Mouse (Mus musculus) CD4-positive helper T cell, adult 2 months (primary cell): Measurements from ENCODE around the gene Eif4a1.

Experiments used
- DNase-seq: peaks from one replicate; pipeline ENCODE4 v3.0.0-alpha.2; 2012; ENCODE audit warnings: low read depth, missing footprints, low spot score

The Eif4a1 gene

GRCm38 (mm10) chr11:69699595-69699994, 27.4 kb upstream of the Eif4a1 start:
- no peak for DNase-seq

GRCm38 (mm10) chr11:69698574-69698973, 26.4 kb upstream of the Eif4a1 start:
- no peak for DNase-seq

GRCm38 (mm10) chr11:69697396-69697795, 25.2 kb upstream of the Eif4a1 start:
- DNase-seq, result no peak

GRCm38 (mm10) chr11:69695361-69696181, 23.3 kb upstream of the Eif4a1 start, which contains the start of the genes Tnfsf12 and Tnfsfm13:
Gene Tnfsf12, minus strand, starts transcription at chr11:69695849.
Gene Tnfsfm13, minus strand, starts transcription at chr11:69696098.
- no peak for DNase-seq

GRCm38 (mm10) chr11:69695046-69695360, 22.8 kb upstream of the Eif4a1 start:
- DNase-seq, result no peak

GRCm38 (mm10) chr11:69693421-69693965, 21.3 kb upstream of the Eif4a1 start:
- no peak for DNase-seq

- DNase-seq, result no peak
These were observed 20.6 kb upstream of the Eif4a1 start for GRCm38 (mm10) chr11:69692863-69693262.

GRCm38 (mm10) chr11:69692196-69692811, 20.1 kb upstream of the Eif4a1 start:
- DNase-seq, result no peak

- DNase-seq, result no peak
These were observed 17.7 kb upstream of the Eif4a1 start for GRCm38 (mm10) chr11:69689891-69690290.

- DNase-seq, result no peak
These were observed 14.8 kb upstream of the Eif4a1 start for GRCm38 (mm10) chr11:69687061-69687460.

- DNase-seq, result no peak
These were observed 14.2 kb upstream of the Eif4a1 start for GRCm38 (mm10) chr11:69686377-69686776.

- no peak for DNase-seq
These were observed 13.4 kb upstream of the Eif4a1 start, which contains the start of gene Tnfsf13 for GRCm38 (mm10) chr11:69685526-69686148. Gene Tnfsf13, minus strand, starts transcription at chr11:69685784.

GRCm38 (mm10) chr11:69684936-69685335, 12.7 kb upstream of the Eif4a1 start:
- DNase-seq, result no peak

GRCm38 (mm10) chr11:69684128-69684745, 12.0 kb upstream of the Eif4a1 start:
- DNase-seq, result no peak

GRCm38 (mm10) chr11:69683576-69683975, 11.4 kb upstream of the Eif4a1 start:
- no peak for DNase-seq

GRCm38 (mm10) chr11:69682840-69683533, 10.8 kb upstream of the Eif4a1 start:
- DNase-seq, result peak; percentile 87

GRCm38 (mm10) chr11:69682209-69682839, 10.1 kb upstream of the Eif4a1 start:
- DNase-seq, result no peak

GRCm38 (mm10) chr11:69681314-69682208, 9.3 kb upstream of the Eif4a1 start, which contains the start of gene Senp3:
Gene Senp3, minus strand, starts transcription at chr11:69682084.
- DNase-seq, result peak; percentile 99

- no peak for DNase-seq
These were observed 8.1 kb upstream of the Eif4a1 start for GRCm38 (mm10) chr11:69680136-69680855.
